In genomic region chr14:102019320-102019719, GRCm38 (mm10) we compare ENCODE assay signal across 16 mouse cellular contexts.
DNase-seq lines count a peak whose midpoint lies in the region; ATAC-seq and TF ChIP-seq lines count a peak whose summit lies in the region.
"Had no signal": no experiment of that assay in that cellular context is flagged by ENCODE, and none has a peak within 500 bp of the region (broad histone marks: within the 10 kb centered on the region; RNA-seq: fewer than 3 reads in every experiment).

No protein-coding gene starts in this region.

- no peaks in the 10 kb centered on the region for H3K36me3 ChIP-seq in hindbrain, embryonic 16.5 days (ENCODE audit: control insufficient read depth, insufficient read depth, low read length)
- H3K36me3 ChIP-seq in hindbrain, embryonic 10.5 days, result no peaks in the 10 kb centered on the region
- H3K36me3 ChIP-seq in midbrain, embryonic 11.5 days (ENCODE audit: control insufficient read depth, insufficient read depth, low read length), result no peaks in the 10 kb centered on the region
- no peaks in the 10 kb centered on the region for H3K36me3 ChIP-seq in midbrain, embryonic 16.5 days (ENCODE audit: control insufficient read depth, insufficient read depth, low read length)
- H3K36me3 ChIP-seq: embryonic facial prominence, embryonic 12.5 days; forebrain, embryonic 15.5 days; G1E; heart, embryonic 15.5 days had no signal

- no peaks in the 10 kb centered on the region for H3K9me3 ChIP-seq in hindbrain, embryonic 16.5 days (ENCODE audit: control insufficient read depth, low read length)
- no peaks in the 10 kb centered on the region for H3K9me3 ChIP-seq in hindbrain, embryonic 10.5 days
- no peaks in the 10 kb centered on the region for H3K9me3 ChIP-seq in midbrain, embryonic 11.5 days (ENCODE audit: control insufficient read depth, low read length)
- no peaks in the 10 kb centered on the region for H3K9me3 ChIP-seq in midbrain, embryonic 16.5 days (replicated peaks; ENCODE audit: control insufficient read depth, low read length, poor library complexity, severe bottlenecking)
- H3K9me3 ChIP-seq: embryonic facial prominence, embryonic 12.5 days; forebrain, embryonic 15.5 days; heart, embryonic 15.5 days had no signal

- no peak overlapping the region for H3K9ac ChIP-seq in hindbrain, embryonic 16.5 days (ENCODE audit: low read depth, low read length)
- H3K9ac ChIP-seq in midbrain, embryonic 11.5 days (ENCODE audit: low read length), result no peak overlapping the region
- H3K9ac ChIP-seq in midbrain, embryonic 16.5 days (ENCODE audit: low read depth, low read length), result no peak overlapping the region
- H3K9ac ChIP-seq: embryonic facial prominence, embryonic 12.5 days; forebrain, embryonic 15.5 days; heart, embryonic 15.5 days had no signal

- H3K4me3 ChIP-seq in cerebellum, adult 2 months (replicated peaks; ENCODE audit: insufficient read depth, low read depth, low read length), result no peak overlapping the region
- H3K4me3 ChIP-seq in hindbrain, embryonic 16.5 days (ENCODE audit: low read length), result no peak overlapping the region
- H3K4me3 ChIP-seq in hindbrain, embryonic 10.5 days, result no peak overlapping the region
- no peak overlapping the region for H3K4me3 ChIP-seq in midbrain, embryonic 11.5 days (ENCODE audit: low read depth, low read length)
- no peak overlapping the region for H3K4me3 ChIP-seq in midbrain, embryonic 16.5 days (ENCODE audit: low read depth, low read length)
- H3K4me3 ChIP-seq: embryonic facial prominence, embryonic 12.5 days; forebrain, embryonic 15.5 days; heart, embryonic 15.5 days had no signal

- ATAC-seq in hindbrain, embryonic 16.5 days, result peak; percentile 49; the same call in 1 of the 2 replicates
- no peak for ATAC-seq in midbrain, embryonic 11.5 days (ENCODE audit: low FRiP score)
- no peak for ATAC-seq in midbrain, embryonic 16.5 days
- ATAC-seq: CD4-positive, CD25-positive, alpha-beta regulatory T cell, adult 4 months had no signal

- TF ChIP-seq CTCF in cerebellum, adult 2 months (IDR thresholded peaks at IDR 0.05; ENCODE audit: borderline replicate concordance, insufficient read depth, low read depth, low read length), result no peak

- H3K27me3 ChIP-seq in cerebellum, adult 2 months (ENCODE audit: control insufficient read depth, insufficient read depth, low read length), result no peaks in the 10 kb centered on the region
- no peaks in the 10 kb centered on the region for H3K27me3 ChIP-seq in hindbrain, embryonic 16.5 days (replicated peaks; ENCODE audit: control insufficient read depth, insufficient read depth, low read length)
- no peaks in the 10 kb centered on the region for H3K27me3 ChIP-seq in hindbrain, embryonic 10.5 days (ENCODE audit: insufficient read depth, poor library complexity, severe bottlenecking)
- H3K27me3 ChIP-seq in midbrain, embryonic 11.5 days (ENCODE audit: control insufficient read depth, insufficient read depth, low read length), result no peaks in the 10 kb centered on the region
- no peaks in the 10 kb centered on the region for H3K27me3 ChIP-seq in midbrain, embryonic 16.5 days (ENCODE audit: control insufficient read depth, insufficient read depth, low read depth, low read length)
- H3K27me3 ChIP-seq: embryonic facial prominence, embryonic 12.5 days; forebrain, embryonic 15.5 days; heart, embryonic 15.5 days had no signal

- DNase-seq in cerebellum, adult 9-10 months, result peak; percentile 15
- DNase-seq in cerebellum, adult 2 months, result no peak
- no peak for DNase-seq in hindbrain, embryonic 10.5 days (ENCODE audit: low spot score)
- DNase-seq in midbrain, embryonic 11.5 days (ENCODE audit: low spot score, missing footprints), result peak; percentile 78
- no peak for DNase-seq in gastrocnemius, postnatal 10 days
- DNase-seq: adrenal gland, adult 8-10 months; adrenal gland, postnatal 36 days; B cell, adult 2 months had no signal

- H3K4me2 ChIP-seq in hindbrain, embryonic 16.5 days (ENCODE audit: low read length), result no peak overlapping the region
- H3K4me2 ChIP-seq in midbrain, embryonic 11.5 days, result no peak overlapping the region
- no peak overlapping the region for H3K4me2 ChIP-seq in midbrain, embryonic 16.5 days (ENCODE audit: low read length)
- H3K4me2 ChIP-seq: embryonic facial prominence, embryonic 12.5 days; forebrain, embryonic 15.5 days; heart, embryonic 11.5 days; heart, embryonic 15.5 days had no signal

- WGBS in cerebellum, adult 2 months, result 75% methylated on average over 2 of the region's 2 CpGs
- 79% methylated on average over 2 of the region's 2 CpGs for WGBS in hindbrain, embryonic 16.5 days
- 93% methylated on average over 2 of the region's 2 CpGs for WGBS in hindbrain, embryonic 10.5 days
- WGBS in midbrain, embryonic 11.5 days, result 83% methylated on average over 2 of the region's 2 CpGs
- 86% methylated on average over 2 of the region's 2 CpGs for WGBS in midbrain, embryonic 16.5 days

- H3K27ac ChIP-seq in cerebellum, adult 2 months (ENCODE audit: insufficient read depth, low read length), result no peak overlapping the region
- no peak overlapping the region for H3K27ac ChIP-seq in hindbrain, embryonic 16.5 days (ENCODE audit: low read depth, low read length)
- no peak overlapping the region for H3K27ac ChIP-seq in hindbrain, embryonic 10.5 days
- H3K27ac ChIP-seq in midbrain, embryonic 11.5 days (ENCODE audit: low read depth, low read length), result no peak overlapping the region
- H3K27ac ChIP-seq in midbrain, embryonic 16.5 days (ENCODE audit: low read length), result no peak overlapping the region
- H3K27ac ChIP-seq: embryonic facial prominence, embryonic 12.5 days; heart, embryonic 15.5 days had no signal

- no peak for TF ChIP-seq POLR2A in cerebellum, adult 2 months (IDR thresholded peaks at IDR 0.05; ENCODE audit: borderline replicate concordance, insufficient read depth, low read length)

- peaks cover 13% of the 10 kb centered on the region; the same call in 1 of the 2 replicates for H3K4me1 ChIP-seq in cerebellum, adult 2 months (ENCODE audit: control insufficient read depth, insufficient read depth, low read length)
- H3K4me1 ChIP-seq in hindbrain, embryonic 16.5 days (ENCODE audit: control insufficient read depth, insufficient read depth, low read depth, low read length), result no peaks in the 10 kb centered on the region; the same call in 1 of the 2 replicates
- H3K4me1 ChIP-seq in hindbrain, embryonic 10.5 days (replicated peaks), result no peaks in the 10 kb centered on the region
- H3K4me1 ChIP-seq in midbrain, embryonic 11.5 days (ENCODE audit: control insufficient read depth, insufficient read depth, low read length), result no peaks in the 10 kb centered on the region
- no peaks in the 10 kb centered on the region for H3K4me1 ChIP-seq in midbrain, embryonic 16.5 days (ENCODE audit: control insufficient read depth, insufficient read depth, low read length)
- H3K4me1 ChIP-seq: embryonic facial prominence, embryonic 12.5 days; heart, embryonic 15.5 days had no signal

Comparison
In these comparisons a context has a peak if more than half of its experiments do, and no peak if none do; other contexts are left out.
1. DNase-seq: peak in cerebellum, adult 9-10 months (single experiment) and midbrain, embryonic 11.5 days (single experiment); none in cerebellum, adult 2 months (0 of 2), hindbrain, embryonic 10.5 days (single experiment) and gastrocnemius, postnatal 10 days (single experiment).